Mouse (Mus musculus) erythroblast, adult 5-6 weeks (primary cell): ENCODE measurements at regions not wholly inside any gene's neighbourhood (a gene's known extent, or its start where the extent isn't known, plus 50 kb on each side); places are given as distances from the start of the nearest gene placed in this dataset.

Experiments
- ATAC-seq: replicated peaks from 2 replicates; pipeline ENCODE4 v1.8.0; 2016; ENCODE audit warnings: moderate number of reproducible peaks, mild to moderate bottlenecking, moderate TSS enrichment, inconsistent platforms; ENCODE audit not compliant: poor library complexity, low FRiP score, severe bottlenecking

GRCm38 (mm10) chr13:52702201-52702611 lies 119.2 kb downstream of the Syk start:
- ATAC-seq: no peak

- ATAC-seq: no peak
These were observed 120.6 kb downstream of the Syk start for GRCm38 (mm10) chr13:52703401-52704164.

GRCm38 (mm10) chr13:52704673-52705072 lies 121.7 kb downstream of the Syk start:
- ATAC-seq: no peak

- no peak for ATAC-seq
These were observed 126.6 kb downstream of the Syk start for GRCm38 (mm10) chr13:52709580-52709979.

GRCm38 (mm10) chr13:52711713-52712369 lies 128.9 kb downstream of the Syk start:
- ATAC-seq: peak; percentile 76

- ATAC-seq: no peak
These were observed 138.5 kb downstream of the Syk start for GRCm38 (mm10) chr13:52721463-52721862.

- no peak for ATAC-seq
These were observed 139.7 kb downstream of the Syk start for GRCm38 (mm10) chr13:52722718-52723117.

- no peak for ATAC-seq
These were observed 143.1 kb downstream of the Syk start for GRCm38 (mm10) chr13:52726043-52726442.

- no peak for ATAC-seq
These were observed 143.6 kb downstream of the Syk start for GRCm38 (mm10) chr13:52726525-52726924.

- no peak for ATAC-seq
These were observed 152.5 kb downstream of the Syk start for GRCm38 (mm10) chr13:52735453-52735933.

- no peak for ATAC-seq
These were observed 153.1 kb downstream of the Syk start for GRCm38 (mm10) chr13:52735934-52736523.

GRCm38 (mm10) chr13:52738095-52738660 lies 155.2 kb downstream of the Syk start:
- ATAC-seq: no peak

GRCm38 (mm10) chr13:52741371-52741770 lies 158.4 kb downstream of the Syk start:
- ATAC-seq: no peak

GRCm38 (mm10) chr13:52756005-52756404 lies 173.0 kb downstream of the Syk start:
- ATAC-seq: 0 out of 2 replicates have a peak, but pooled peaks have one; percentile 18

- no peak for ATAC-seq
These were observed 163.8 kb downstream of the Auh start for GRCm38 (mm10) chr13:52765508-52766181.

GRCm38 (mm10) chr13:52766236-52766635 lies 163.2 kb downstream of the Auh start:
- no peak for ATAC-seq

- no peak for ATAC-seq
These were observed 159.5 kb downstream of the Auh start for GRCm38 (mm10) chr13:52769956-52770355.

- no peak for ATAC-seq
These were observed 158.0 kb downstream of the Auh start for GRCm38 (mm10) chr13:52771518-52771917.

GRCm38 (mm10) chr13:52772081-52772480 lies 157.4 kb downstream of the Auh start:
- ATAC-seq: no peak
